ENCODE assay signal across 11 mouse cellular contexts in genomic region chr15:31258693-31259439, GRCm38 (mm10). TPM values are rescaled to one million over a fixed set of nuclear protein-coding genes. Genes with fewer than 3 reads are reported as not detected.
DNase-seq lines count a peak whose midpoint lies in the region; ATAC-seq and TF ChIP-seq lines count a peak whose summit lies in the region.
"Had no signal": no experiment of that assay in that cellular context is flagged by ENCODE, and none has a peak within 500 bp of the region (broad histone marks: within the 10 kb centered on the region; RNA-seq: fewer than 3 reads in every experiment).

No protein-coding gene starts in this region.

- WGBS in kidney, embryonic 16.5 days, result 74% methylated on average over 18 of the region's 18 CpGs
- WGBS in stomach, postnatal 0 days, result 68% methylated on average over 18 of the region's 18 CpGs

- ATAC-seq in kidney, embryonic 16.5 days (ENCODE audit: low FRiP score, low TSS enrichment), result peak; percentile 36; the same call in 1 of the 2 replicates
- ATAC-seq in stomach, postnatal 0 days (ENCODE audit: low FRiP score, low TSS enrichment), result no peak

- DNase-seq in adrenal gland, adult 2 months, result peak; percentile 24
- DNase-seq in adrenal gland, postnatal 25 days, result no peak
- no peak for DNase-seq in kidney, adult 18-20 months
- DNase-seq in testis, postnatal 10 days (ENCODE audit: low spot score), result no peak
- no peak for DNase-seq in stomach, postnatal 0 days (ENCODE audit: low spot score)
- DNase-seq in cerebellum, postnatal 4 days (ENCODE audit: low spot score in 2 of 2), result no peak
- DNase-seq: cerebellum, adult 11-12 months had no signal

- H3K4me1 ChIP-seq in kidney, embryonic 16.5 days (ENCODE audit: insufficient read depth, low read length), result peaks cover 39% of the 10 kb centered on the region
- H3K4me1 ChIP-seq in testis, adult 2 months (ENCODE audit: control insufficient read depth, insufficient read depth, low read length), result no peaks in the 10 kb centered on the region; the same call in 1 of the 2 replicates
- no peaks in the 10 kb centered on the region for H3K4me1 ChIP-seq in stomach, postnatal 0 days (replicated peaks; ENCODE audit: control insufficient read depth, insufficient read depth)

- TF ChIP-seq POLR2A in testis, adult 2 months (IDR thresholded peaks at IDR 0.05; ENCODE audit: control insufficient read depth, low read depth, low read length), result no peak

- H3K4me3 ChIP-seq in kidney, embryonic 16.5 days (ENCODE audit: low read length), result no peak overlapping the region
- H3K4me3 ChIP-seq in testis, adult 2 months (ENCODE audit: control insufficient read depth, low read depth, low read length), result no peak overlapping the region
- no peak overlapping the region for H3K4me3 ChIP-seq in stomach, postnatal 0 days (ENCODE audit: low read depth, low read length)
- H3K4me3 ChIP-seq: erythroblast, embryonic 14.5 days; hindbrain, embryonic 12.5 days had no signal

- H3K9ac ChIP-seq in kidney, embryonic 16.5 days (replicated peaks; ENCODE audit: low read length), result no peak overlapping the region
- H3K9ac ChIP-seq in stomach, postnatal 0 days (ENCODE audit: low read length), result no peak overlapping the region
- H3K9ac ChIP-seq: hindbrain, embryonic 12.5 days had no signal

- H3K4me2 ChIP-seq in kidney, embryonic 16.5 days (replicated peaks; ENCODE audit: low read depth, low read length), result no peak overlapping the region
- no peak overlapping the region for H3K4me2 ChIP-seq in stomach, postnatal 0 days (replicated peaks; ENCODE audit: low read depth)
- H3K4me2 ChIP-seq: hindbrain, embryonic 12.5 days had no signal

- TF ChIP-seq CTCF in testis, adult 2 months (IDR thresholded peaks at IDR 0.05; ENCODE audit: control insufficient read depth, insufficient read depth, insufficient replicate concordance, low read depth, low read length), result peak; percentile 42; the same call in 1 of the 2 replicates
- TF ChIP-seq CTCF in stomach, postnatal 0 days (IDR thresholded peaks at IDR 0.05; ENCODE audit: low read depth), result peak; percentile 73

- no peaks in the 10 kb centered on the region for H3K9me3 ChIP-seq in kidney, embryonic 16.5 days (ENCODE audit: low read length)
- no peaks in the 10 kb centered on the region for H3K9me3 ChIP-seq in stomach, postnatal 0 days (ENCODE audit: control insufficient read depth, low read length)
- H3K9me3 ChIP-seq: hindbrain, embryonic 12.5 days had no signal

- no peaks in the 10 kb centered on the region for H3K27me3 ChIP-seq in kidney, embryonic 16.5 days (ENCODE audit: insufficient read depth, low read length)
- H3K27me3 ChIP-seq in testis, adult 2 months (ENCODE audit: control insufficient read depth, insufficient read depth, low read length), result no peaks in the 10 kb centered on the region
- no peaks in the 10 kb centered on the region for H3K27me3 ChIP-seq in stomach, postnatal 0 days (ENCODE audit: control insufficient read depth, insufficient read depth, low read length)
- H3K27me3 ChIP-seq: hindbrain, embryonic 12.5 days had no signal

- H3K36me3 ChIP-seq in kidney, embryonic 16.5 days (ENCODE audit: insufficient read depth, low read length), result no peaks in the 10 kb centered on the region
- H3K36me3 ChIP-seq in testis, adult 2 months (ENCODE audit: control insufficient read depth, insufficient read depth, low read length), result no peaks in the 10 kb centered on the region
- H3K36me3 ChIP-seq in stomach, postnatal 0 days (ENCODE audit: control insufficient read depth, insufficient read depth, low read length), result no peaks in the 10 kb centered on the region
- H3K36me3 ChIP-seq: hindbrain, embryonic 12.5 days had no signal

- no peak overlapping the region for H3K27ac ChIP-seq in kidney, embryonic 16.5 days (ENCODE audit: low read length)
- peak overlapping the region; percentile 15 for H3K27ac ChIP-seq in testis, adult 2 months (ENCODE audit: control insufficient read depth, insufficient read depth, low read depth, low read length)
- no peak overlapping the region for H3K27ac ChIP-seq in stomach, postnatal 0 days (replicated peaks)
- H3K27ac ChIP-seq: hindbrain, embryonic 12.5 days had no signal

- TF ChIP-seq EP300 in stomach, postnatal 0 days (optimal IDR thresholded peaks at IDR 0.05), result no peak

RNA-seq across cellular contexts. Expression of gene Dap, which starts 34.8 kb away (rescaled TPM):
- total RNA-seq in adrenal gland, adult 2 months (2021), result 100 to 1,000 TPM in 1 of 2 experiments, 10 to 100 TPM in 1; 96.8 to 113 TPM
- polyA plus RNA-seq in adrenal gland, adult 2 months (2012; rRNA removed), result 83.3 and 84.5 TPM in 2 replicates
- 85.6 and 86.7 TPM in 2 replicates for total RNA-seq in adrenal gland, postnatal 25 days (2021)
- polyA plus RNA-seq in kidney, embryonic 16.5 days (2015; fragmentation: Nextera tagmentation; extraction: Ambion mirVana), result 78.3 and 89.7 TPM in 2 replicates
- polyA plus RNA-seq in testis, adult 2 months (2012; rRNA removed), result 53.3 and 102 TPM in 2 replicates
- polyA plus RNA-seq in stomach, postnatal 0 days (2015; fragmentation: Nextera tagmentation; extraction: Ambion mirVana), result 114 and 120 TPM in 2 replicates
